Mouse (Mus musculus) intestine, postnatal 0 days (tissue): ENCODE data around the gene Sufu. TPM values are rescaled to one million over a fixed set of nuclear protein-coding genes. Genes with fewer than 3 reads are reported as not detected.

Experiments used
- ATAC-seq: fragments of 200-750 bp; cut with Nextera tagmentation; 2 replicates; pipeline ENCODE4 v1.8.0; 2017; ENCODE audit warnings: mild to moderate bottlenecking, moderate TSS enrichment, moderate library complexity
- H3K27ac ChIP-seq: fragments of 300-500 bp; sonication (generic); 2 replicates; pipeline ENCODE4 v1.5.1; 2014; ENCODE audit warnings: mild to moderate bottlenecking, low read depth, low read length, moderate library complexity
- H3K27me3 ChIP-seq: fragments of 300-500 bp; sonication (generic); replicated peaks from 2 replicates; pipeline ENCODE4 v1.6.1; 2014; ENCODE audit warnings: low read length, mixed read lengths; ENCODE audit not compliant: control insufficient read depth, insufficient read depth
- H3K36me3 ChIP-seq: fragments of 300-500 bp; sonication (generic); 2 replicates; pipeline ENCODE4 v1.6.1; 2014; ENCODE audit warnings: mild to moderate bottlenecking, moderate library complexity; ENCODE audit not compliant: control insufficient read depth, insufficient read depth
- H3K4me1 ChIP-seq: fragments of 300-500 bp; sonication (generic); replicated peaks from 2 replicates; pipeline ENCODE4 v1.6.1; 2014; ENCODE audit warnings: antibody characterized with exemption, low read length, mixed read lengths; ENCODE audit not compliant: control insufficient read depth, insufficient read depth
- H3K4me2 ChIP-seq: fragments of 300-500 bp; sonication (generic); replicated peaks from 2 replicates; pipeline ENCODE4 v1.6.1; 2014; ENCODE audit warnings: low read depth, mild to moderate bottlenecking, moderate library complexity
- H3K4me3 ChIP-seq: fragments of 300-500 bp; sonication (generic); 2 replicates; pipeline ENCODE4 v1.5.1; 2014; ENCODE audit warnings: low read depth, low read length
- H3K9ac ChIP-seq: fragments of 300-500 bp; sonication (generic); 2 replicates; pipeline ENCODE4 v1.6.1; 2014; ENCODE audit warnings: mild to moderate bottlenecking, low read depth, low read length
- H3K9me3 ChIP-seq: fragments of 300-500 bp; sonication (generic); 2 replicates; pipeline ENCODE4 v1.6.1; 2016; ENCODE audit warnings: mixed run types; ENCODE audit not compliant: control insufficient read depth
- CTCF ChIP-seq: sonication (generic); IDR thresholded peaks from 2 replicates; pipeline ENCODE4 v1.5.1; 2016; ENCODE audit warnings: low read depth, mild to moderate bottlenecking, control low read depth, antibody characterized with exemption, moderate library complexity
- WGBS: fragments of 180-500 bp; shearing (Covaris S2); extraction: QIAGEN DNeasy Blood & Tissue Kit; methylation state at CpG from one replicate; pipeline ENCODE4 v1.1.7; 2014; 5-methylcytosine and 5-hydroxymethylcytosine counted together
- polyA plus RNA-seq: library from polyadenylated mRNA; unstranded; fragments of >200 nt; fragmentation: Nextera tagmentation; extraction: Ambion mirVana; gene quantifications from 2 replicates; pipeline ENCODE4 v1.2.1, GENCODE M21; 2015

Sufu gene
- polyA plus RNA-seq, 1 experiment from 2014 or later: 9.5 TPM

GRCm38 (mm10) chr19:46524601-46525321 lies 128.1 kb downstream of the Sufu start:
- H3K4me2 ChIP-seq: peak overlapping the region; percentile 44
- no peaks in the 10 kb centered on the region for H3K27me3 ChIP-seq
- peaks cover 28% of the 10 kb centered on the region for H3K4me1 ChIP-seq
- H3K9ac ChIP-seq: no peak overlapping the region
- peak; percentile 64 for TF ChIP-seq CTCF
- H3K27ac ChIP-seq: peak overlapping the region; percentile 54
- no peaks in the 10 kb centered on the region for H3K9me3 ChIP-seq
- WGBS: 26% methylated on average over 14 of the region's 14 CpGs
- no peaks in the 10 kb centered on the region for H3K36me3 ChIP-seq
- ATAC-seq: peak; percentile 65
- H3K4me3 ChIP-seq: no peak overlapping the region

GRCm38 (mm10) chr19:46525691-46526631 lies 129.3 kb downstream of the Sufu start:
- no peak overlapping the region for H3K4me2 ChIP-seq
- H3K27ac ChIP-seq: no peak overlapping the region
- ATAC-seq: no peak
- H3K27me3 ChIP-seq: no peaks in the 10 kb centered on the region
- no peaks in the 10 kb centered on the region for H3K36me3 ChIP-seq
- H3K9me3 ChIP-seq: no peaks in the 10 kb centered on the region
- H3K4me3 ChIP-seq: no peak overlapping the region
- no peak overlapping the region for H3K9ac ChIP-seq
- no peak for TF ChIP-seq CTCF
- H3K4me1 ChIP-seq: peaks cover 28% of the 10 kb centered on the region
- 78% methylated on average over 10 of the region's 10 CpGs for WGBS

- Histone ChIP-seq H3K9ac (no peak overlapping the region), H3K27ac (no peak overlapping the region)
- WGBS: 61% methylated on average over 17 of the region's 17 CpGs
Measured at GRCm38 (mm10) chr19:46527632-46528528, 131.2 kb downstream of the Sufu start.

GRCm38 (mm10) chr19:46528529-46529213 lies 132.0 kb downstream of the Sufu start:
- H3K27me3 ChIP-seq: no peaks in the 10 kb centered on the region
- no peaks in the 10 kb centered on the region for H3K36me3 ChIP-seq
- H3K27ac ChIP-seq: no peak overlapping the region; the same call in 1 of the 2 replicates
- 0 out of 2 replicates have a peak overlapping the region, but pooled peaks have one; percentile 26 for H3K9ac ChIP-seq
- 9% methylated on average over 20 of the region's 20 CpGs for WGBS
- H3K4me3 ChIP-seq: peak overlapping the region; percentile 5; the same call in 1 of the 2 replicates
- H3K9me3 ChIP-seq: no peaks in the 10 kb centered on the region
- ATAC-seq: no peak
- peak overlapping the region; percentile 59 for H3K4me2 ChIP-seq
- H3K4me1 ChIP-seq: peaks cover 22% of the 10 kb centered on the region
- peak; percentile 54 for TF ChIP-seq CTCF

More at GRCm38 (mm10) chr19:46527632-46528528, 131.2 kb downstream of the Sufu start:
- H3K4me1 ChIP-seq: peaks cover 30% of the 10 kb centered on the region
- H3K4me3 ChIP-seq: no peak overlapping the region; the same call in 1 of the 2 replicates
- no peaks in the 10 kb centered on the region for H3K9me3 ChIP-seq
- peak overlapping the region; percentile 59 for H3K4me2 ChIP-seq
- no peak for ATAC-seq
- H3K27me3 ChIP-seq: no peaks in the 10 kb centered on the region
- no peak for TF ChIP-seq CTCF
- no peaks in the 10 kb centered on the region for H3K36me3 ChIP-seq

- no peaks in the 10 kb centered on the region for H3K9me3 ChIP-seq
Measured at GRCm38 (mm10) chr19:46529601-46530448, 133.1 kb downstream of the Sufu start.

More at GRCm38 (mm10) chr19:46529601-46530448, 133.1 kb downstream of the Sufu start:
- 57% methylated on average over 13 of the region's 13 CpGs for WGBS
- no peaks in the 10 kb centered on the region for H3K36me3 ChIP-seq
- H3K27me3 ChIP-seq: no peaks in the 10 kb centered on the region
- peaks cover 12% of the 10 kb centered on the region for H3K4me1 ChIP-seq
- H3K9ac ChIP-seq: no peak overlapping the region
- no peak for TF ChIP-seq CTCF
- H3K4me3 ChIP-seq: no peak overlapping the region
- no peak for ATAC-seq
- H3K4me2 ChIP-seq: no peak overlapping the region
- no peak overlapping the region; the same call in 1 of the 2 replicates for H3K27ac ChIP-seq
